Mouse (Mus musculus) C2C12 (cell line): ENCODE measurements around the gene Gnao1.

Experiments used
- CEBPB ChIP-seq: IDR thresholded peaks from one replicate; pipeline ENCODE4 v1.6.1; 2011; ENCODE audit warnings: low read depth, mild to moderate bottlenecking, control low read depth, moderate library complexity
- CTCF ChIP-seq: IDR thresholded peaks from one replicate; pipeline ENCODE4 v1.5.1; 2011; ENCODE audit not compliant: control insufficient read depth, insufficient read depth, insufficient read length
- MAX ChIP-seq: IDR thresholded peaks from one replicate; pipeline ENCODE4 v1.6.1; 2011; ENCODE audit warnings: mild to moderate bottlenecking, control low read depth
- MYOG ChIP-seq: IDR thresholded peaks from one replicate; pipeline ENCODE4 v1.6.1; 2011; ENCODE audit not compliant: control insufficient read depth, insufficient read length; ENCODE audit errors: extremely low read depth
- USF1 ChIP-seq: IDR thresholded peaks from one replicate; pipeline ENCODE4 v1.6.1; 2011; ENCODE audit warnings: low read depth, mild to moderate bottlenecking, control low read depth, moderate library complexity

DNA sequence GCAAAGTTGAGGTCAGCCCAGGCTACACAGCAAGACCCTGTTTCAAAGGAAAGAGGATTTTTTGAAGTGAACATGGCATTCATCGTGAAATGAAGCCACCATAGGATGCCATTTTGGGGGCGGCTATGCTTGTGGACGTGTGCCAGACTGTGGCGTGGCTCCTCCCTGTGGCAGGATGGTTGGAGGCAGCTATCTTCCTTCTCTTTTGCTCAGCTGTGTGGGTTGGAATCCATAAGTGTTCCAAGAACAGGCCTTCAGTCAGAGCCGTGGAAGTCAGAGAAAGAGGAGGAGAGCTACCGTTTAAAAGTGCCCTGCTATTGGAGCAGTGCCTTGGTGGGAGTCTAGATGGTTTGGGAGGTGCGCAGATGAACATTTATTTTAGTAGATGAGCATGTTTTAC lies 74.5 kb downstream of the Gnao1 start:
- TF ChIP-seq CTCF, result no peak
- TF ChIP-seq MYOG, result no peak
- no peak for TF ChIP-seq MAX
- no peak for TF ChIP-seq USF1
- TF ChIP-seq CEBPB, result no peak
